Comparison of ENCODE assay signal across 20 mouse cellular contexts in genomic region chr16:79186471-79186870, GRCm38 (mm10).
DNase-seq lines count a peak whose midpoint lies in the region; ATAC-seq and TF ChIP-seq lines count a peak whose summit lies in the region.
"Had no signal": no experiment of that assay in that cellular context is flagged by ENCODE, and none has a peak within 500 bp of the region (broad histone marks: within the 10 kb centered on the region; RNA-seq: fewer than 3 reads in every experiment).

No protein-coding gene starts in this region.

- no peak for TF ChIP-seq POLR2A in MEL (IDR thresholded peaks at IDR 0.05; ENCODE audit: control insufficient read depth in 1 of 2, insufficient read depth in 1 of 2, low read depth in 1 of 2, low read length in 2 of 2, poor library complexity in 1 of 2)

- no peaks in the 10 kb centered on the region for H3K9me3 ChIP-seq in embryonic facial prominence, embryonic 14.5 days (ENCODE audit: control insufficient read depth, low read length)
- H3K9me3 ChIP-seq in embryonic facial prominence, embryonic 10.5 days: no peaks in the 10 kb centered on the region
- H3K9me3 ChIP-seq in heart, embryonic 12.5 days (replicated peaks): no peaks in the 10 kb centered on the region
- no peaks in the 10 kb centered on the region for H3K9me3 ChIP-seq in MEL (replicated peaks; ENCODE audit: insufficient read depth, low read length)
- H3K9me3 ChIP-seq in liver, postnatal 0 days (ENCODE audit: low read length): no peaks in the 10 kb centered on the region
- H3K9me3 ChIP-seq: heart, embryonic 15.5 days; limb, embryonic 10.5 days; midbrain, embryonic 12.5 days; neural tube, embryonic 13.5 days had no signal

- DNase-seq in embryonic facial prominence, embryonic 14.5 days (ENCODE audit: low spot score): peak; percentile 15
- no peak for DNase-seq in embryonic facial prominence, embryonic 10.5 days (ENCODE audit: low spot score)
- DNase-seq in heart, postnatal 10 days: peak; percentile 34 to 41
- DNase-seq in MEL (ENCODE audit: low read depth, low spot score): peak; percentile 27
- peak; percentile 55 for DNase-seq in brain, adult 2 months (ENCODE audit: low read depth, low spot score)
- no peak for DNase-seq in kidney, postnatal 4 days
- DNase-seq in liver, postnatal 0 days: no peak
- DNase-seq: cerebellum, adult 11 months; gastrocnemius, adult 2 months; kidney, adult 18-20 months; kidney, postnatal 10 days; right cerebral cortex, postnatal 14 days; thymus, postnatal 14 days had no signal

- no peak overlapping the region for H3K27ac ChIP-seq in embryonic facial prominence, embryonic 14.5 days (replicated peaks; ENCODE audit: low read depth, low read length)
- H3K27ac ChIP-seq in embryonic facial prominence, embryonic 10.5 days (replicated peaks): no peak overlapping the region
- no peak overlapping the region for H3K27ac ChIP-seq in heart, embryonic 12.5 days (ENCODE audit: poor library complexity, severe bottlenecking)
- no peak overlapping the region for H3K27ac ChIP-seq in MEL (ENCODE audit: control insufficient read depth, low read depth, low read length)
- no peak overlapping the region for H3K27ac ChIP-seq in liver, postnatal 0 days (ENCODE audit: low read depth)
- H3K27ac ChIP-seq: gastrocnemius, adult 2 months; limb, embryonic 10.5 days; midbrain, embryonic 12.5 days; neural tube, embryonic 13.5 days had no signal

- H3K4me1 ChIP-seq in embryonic facial prominence, embryonic 14.5 days (ENCODE audit: control insufficient read depth, insufficient read depth, low read length): no peaks in the 10 kb centered on the region
- H3K4me1 ChIP-seq in embryonic facial prominence, embryonic 10.5 days: no peaks in the 10 kb centered on the region
- H3K4me1 ChIP-seq in heart, embryonic 12.5 days (replicated peaks): no peaks in the 10 kb centered on the region
- H3K4me1 ChIP-seq in MEL (ENCODE audit: control insufficient read depth in 1 of 2, insufficient read depth in 2 of 2, low read length in 2 of 2): no peaks in the 10 kb centered on the region
- no peaks in the 10 kb centered on the region for H3K4me1 ChIP-seq in liver, postnatal 0 days (ENCODE audit: insufficient read depth)
- H3K4me1 ChIP-seq: limb, embryonic 10.5 days; midbrain, embryonic 12.5 days; neural tube, embryonic 13.5 days had no signal

- TF ChIP-seq RAD21 in MEL (IDR thresholded peaks at IDR 0.05; ENCODE audit: low read depth, low read length): no peak

- ATAC-seq in embryonic facial prominence, embryonic 14.5 days (ENCODE audit: low read depth): no peak
- no peak for ATAC-seq in heart, embryonic 12.5 days (ENCODE audit: insufficient number of reproducible peaks, low FRiP score)
- ATAC-seq in liver, postnatal 0 days: no peak
- ATAC-seq: hindbrain, embryonic 16.5 days had no signal

- no peak overlapping the region for H3K4me3 ChIP-seq in embryonic facial prominence, embryonic 14.5 days (ENCODE audit: low read depth, low read length)
- H3K4me3 ChIP-seq in embryonic facial prominence, embryonic 10.5 days: no peak overlapping the region
- no peak overlapping the region for H3K4me3 ChIP-seq in heart, embryonic 12.5 days
- H3K4me3 ChIP-seq in MEL (ENCODE audit: control insufficient read depth in 1 of 2, insufficient read depth in 1 of 2, low read depth in 2 of 2, low read length in 2 of 2): no peak overlapping the region
- H3K4me3 ChIP-seq in liver, postnatal 0 days (ENCODE audit: low read depth, low read length): no peak overlapping the region
- H3K4me3 ChIP-seq: gastrocnemius, adult 2 months; heart, embryonic 15.5 days; limb, embryonic 10.5 days; midbrain, embryonic 12.5 days; neural tube, embryonic 13.5 days had no signal

- TF ChIP-seq EP300 in MEL (IDR thresholded peaks at IDR 0.05; ENCODE audit: low read depth in 1 of 2, low read length in 2 of 2): no peak
- TF ChIP-seq EP300 in liver, postnatal 0 days (IDR thresholded peaks at IDR 0.05; ENCODE audit: low read depth): no peak

- H3K79me2 ChIP-seq in MEL (ENCODE audit: control insufficient read depth, insufficient read depth, low read length, poor library complexity): no peaks in the 10 kb centered on the region

- H3K36me3 ChIP-seq in embryonic facial prominence, embryonic 14.5 days (ENCODE audit: control insufficient read depth, insufficient read depth, low read length): no peaks in the 10 kb centered on the region
- H3K36me3 ChIP-seq in embryonic facial prominence, embryonic 10.5 days (replicated peaks): no peaks in the 10 kb centered on the region
- H3K36me3 ChIP-seq in heart, embryonic 12.5 days: no peaks in the 10 kb centered on the region
- no peaks in the 10 kb centered on the region for H3K36me3 ChIP-seq in MEL (ENCODE audit: control insufficient read depth in 1 of 2, insufficient read depth in 2 of 2, low read length in 2 of 2)
- no peaks in the 10 kb centered on the region for H3K36me3 ChIP-seq in liver, postnatal 0 days (replicated peaks; ENCODE audit: insufficient read depth, low read length)
- H3K36me3 ChIP-seq: heart, embryonic 15.5 days; limb, embryonic 10.5 days; midbrain, embryonic 12.5 days; neural tube, embryonic 13.5 days had no signal

- 49% methylated on average over 1 of the region's 1 CpGs for WGBS in embryonic facial prominence, embryonic 14.5 days
- WGBS in embryonic facial prominence, embryonic 10.5 days: 82% methylated on average over 1 of the region's 1 CpGs
- 14% methylated on average over 1 of the region's 1 CpGs for WGBS in heart, embryonic 12.5 days
- whole genome bisulfite sequencing in liver, postnatal 0 days (ENCODE audit: insufficient replicate concordance): 48% methylated on average over 1 of the region's 1 CpGs

- no peaks in the 10 kb centered on the region for H3K27me3 ChIP-seq in embryonic facial prominence, embryonic 14.5 days (replicated peaks; ENCODE audit: control insufficient read depth, insufficient read depth, low read length)
- H3K27me3 ChIP-seq in embryonic facial prominence, embryonic 10.5 days (replicated peaks; ENCODE audit: low read depth, poor library complexity, severe bottlenecking): no peaks in the 10 kb centered on the region
- no peaks in the 10 kb centered on the region for H3K27me3 ChIP-seq in heart, embryonic 12.5 days (replicated peaks)
- H3K27me3 ChIP-seq in MEL (ENCODE audit: control insufficient read depth in 1 of 2, insufficient read depth in 2 of 2, low read length in 2 of 2): no peaks in the 10 kb centered on the region
- H3K27me3 ChIP-seq in liver, postnatal 0 days (ENCODE audit: insufficient read depth, low read length): no peaks in the 10 kb centered on the region
- H3K27me3 ChIP-seq: heart, embryonic 15.5 days; midbrain, embryonic 12.5 days; neural tube, embryonic 13.5 days had no signal

- H3K4me2 ChIP-seq in embryonic facial prominence, embryonic 14.5 days (ENCODE audit: low read depth, low read length): no peak overlapping the region
- H3K4me2 ChIP-seq in heart, embryonic 12.5 days: no peak overlapping the region
- H3K4me2 ChIP-seq in liver, postnatal 0 days (ENCODE audit: low read depth, low read length): no peak overlapping the region
- H3K4me2 ChIP-seq: heart, embryonic 15.5 days; liver, embryonic 11.5 days; midbrain, embryonic 12.5 days; neural tube, embryonic 13.5 days had no signal

- no peak overlapping the region for H3K9ac ChIP-seq in embryonic facial prominence, embryonic 14.5 days (ENCODE audit: low read depth, low read length)
- H3K9ac ChIP-seq in heart, embryonic 12.5 days: no peak overlapping the region
- H3K9ac ChIP-seq in MEL (ENCODE audit: control insufficient read depth, low read depth, low read length, poor library complexity, severe bottlenecking): no peak overlapping the region
- no peak overlapping the region for H3K9ac ChIP-seq in liver, postnatal 0 days (replicated peaks)
- H3K9ac ChIP-seq: heart, embryonic 15.5 days; midbrain, embryonic 12.5 days; neural tube, embryonic 13.5 days had no signal

- intact Hi-C loops in heart, postnatal 10 days (cut with DNase I): no loop called here

- TF ChIP-seq CTCF in MEL (IDR thresholded peaks at IDR 0.05 in 2 of 3, conservative IDR thresholded peaks at IDR 0.05 in 1 of 3; ENCODE audit: control insufficient read depth in 1 of 3, insufficient read depth in 1 of 3, low read depth in 2 of 3, low read length in 3 of 3, poor library complexity in 1 of 3, severe bottlenecking in 1 of 3): no peak
- TF ChIP-seq CTCF in liver, postnatal 0 days (IDR thresholded peaks at IDR 0.05; ENCODE audit: low read depth): no peak

TF ChIP-seq in MEL, 35 proteins besides CTCF, POLR2A, EP300 and RAD21:
- TF ChIP-seq MYC (IDR thresholded peaks at IDR 0.05; ENCODE audit: low read depth, low read length): no peak
- no peak for TF ChIP-seq POLR2AphosphoS2 (IDR thresholded peaks at IDR 0.05; ENCODE audit: low read length)
- no peak for TF ChIP-seq TBP (IDR thresholded peaks at IDR 0.05; ENCODE audit: low read depth, low read length)
- TF ChIP-seq MEF2A (IDR thresholded peaks at IDR 0.05; ENCODE audit: extremely low read depth, insufficient replicate concordance, low read depth, low read length, poor library complexity, severe bottlenecking): peak; percentile 18; the same call in 1 of the 2 replicates
- no peak for TF ChIP-seq UBTF (IDR thresholded peaks at IDR 0.05; ENCODE audit: borderline replicate concordance, insufficient read depth, low read depth, low read length)
- no peak for TF ChIP-seq SIN3A (IDR thresholded peaks at IDR 0.05; ENCODE audit: low read length)

Comparison
In these comparisons a context has a peak if more than half of its experiments do, and no peak if none do; other contexts are left out.
1. DNase-seq: peak in embryonic facial prominence, embryonic 14.5 days (single experiment), heart, postnatal 10 days (2 of 2), MEL (single experiment) and brain, adult 2 months (single experiment); none in embryonic facial prominence, embryonic 10.5 days (single experiment), kidney, postnatal 4 days (0 of 2) and liver, postnatal 0 days (single experiment).